Mouse (Mus musculus): ENCODE data around the gene Hspg2.

GRCm38 (mm10) chr4:137469081-137469844 is 694 bp downstream of the Hspg2 start:
- TF ChIP-seq MAX (IDR thresholded peaks at IDR 0.05; ENCODE audit: low read length) (no peak; the same call in 1 of the 2 replicates), MYC (IDR thresholded peaks at IDR 0.05; ENCODE audit: low read depth, low read length) (no peak), CTCF (conservative IDR thresholded peaks at IDR 0.05 in 1 of 2, IDR thresholded peaks at IDR 0.05 in 1 of 2; ENCODE audit: low read depth in 2 of 2, low read length in 2 of 2) (no peak), GABPA (IDR thresholded peaks at IDR 0.05; ENCODE audit: insufficient replicate concordance, low read depth, low read length) (no peak), MAFK (IDR thresholded peaks at IDR 0.05; ENCODE audit: insufficient replicate concordance, low read length) (no peak), CHD2 (IDR thresholded peaks at IDR 0.05; ENCODE audit: low read length) (no peak)

Data from CH12.LX (cell line).